30 mouse cellular contexts compared by ENCODE assay signal in the genomic region with DNA sequence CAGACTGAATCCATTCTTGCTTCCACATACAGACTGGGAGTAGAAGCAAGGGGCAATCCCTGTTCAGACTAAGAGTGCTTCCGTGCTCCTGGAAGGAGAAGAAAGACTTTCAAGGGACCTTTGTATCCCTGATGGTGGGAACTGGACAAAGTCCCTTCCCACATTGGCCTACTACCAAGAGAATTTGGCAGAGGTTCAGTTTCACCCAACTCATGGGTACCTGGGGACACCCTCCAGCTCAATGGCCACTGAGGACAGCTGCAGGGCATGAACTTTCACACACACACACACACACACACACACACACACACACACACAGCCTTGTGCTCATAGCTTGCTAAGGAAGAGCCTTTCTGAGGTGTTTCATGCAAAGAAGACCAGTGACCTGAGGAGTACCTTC. TPM values are rescaled to one million over a fixed set of nuclear protein-coding genes. Genes with fewer than 3 reads are reported as not detected.
"Had no signal": no experiment of that assay in that cellular context is flagged by ENCODE, and none has a peak within 500 bp of the region (broad histone marks: within the 10 kb centered on the region; RNA-seq: fewer than 3 reads in every experiment).

No protein-coding gene starts in this region.

- H3K27me3 ChIP-seq: intestine, embryonic 15.5 days; limb, embryonic 13.5 days; liver, embryonic 13.5 days; midbrain, embryonic 13.5 days; neural tube, embryonic 13.5 days had no signal

- ATAC-seq: hindbrain, embryonic 16.5 days; intestine, embryonic 15.5 days; lung, postnatal 0 days; midbrain, embryonic 13.5 days; midbrain, embryonic 16.5 days had no signal

- H3K4me1 ChIP-seq: intestine, embryonic 15.5 days; limb, embryonic 10.5 days; limb, embryonic 13.5 days; liver, embryonic 13.5 days; megakaryocyte, embryonic 14.5 days; midbrain, embryonic 10.5 days; midbrain, embryonic 13.5 days; neural tube, embryonic 13.5 days had no signal

- H3K9ac ChIP-seq: intestine, embryonic 15.5 days; limb, embryonic 13.5 days; liver, embryonic 13.5 days; lung, embryonic 14.5 days; midbrain, embryonic 13.5 days; neural tube, embryonic 13.5 days had no signal

- DNase-seq: layer of hippocampus, adult 9-11 months; liver; liver, embryonic 13.5 days; lung, embryonic 14.5 days; retina, postnatal 1 day; thymus, postnatal 36 days had no signal

- H3K27ac ChIP-seq: intestine, embryonic 15.5 days; kidney, postnatal 0 days; limb, embryonic 10.5 days; limb, embryonic 13.5 days; liver, embryonic 13.5 days; macrophage; midbrain, embryonic 10.5 days; midbrain, embryonic 13.5 days; neural tube, embryonic 13.5 days had no signal

- H3K36me3 ChIP-seq: intestine, embryonic 15.5 days; limb, embryonic 10.5 days; limb, embryonic 13.5 days; liver, embryonic 13.5 days; midbrain, embryonic 10.5 days; midbrain, embryonic 13.5 days; neural tube, embryonic 13.5 days had no signal

- H3K4me2 ChIP-seq: intestine, embryonic 15.5 days; limb, embryonic 13.5 days; liver, embryonic 13.5 days; lung, embryonic 14.5 days; midbrain, embryonic 13.5 days; neural tube, embryonic 13.5 days had no signal

- H3K4me3 ChIP-seq: intestine, embryonic 15.5 days; limb, embryonic 10.5 days; limb, embryonic 13.5 days; liver, embryonic 13.5 days; megakaryocyte, embryonic 14.5 days; midbrain, embryonic 10.5 days; midbrain, embryonic 13.5 days; myocyte; neural tube, embryonic 13.5 days had no signal

- H3K9me3 ChIP-seq: intestine, embryonic 15.5 days; limb, embryonic 10.5 days; limb, embryonic 13.5 days; liver, embryonic 13.5 days; megakaryocyte, embryonic 14.5 days; midbrain, embryonic 10.5 days; midbrain, embryonic 13.5 days; neural tube, embryonic 13.5 days had no signal

RNA-seq across cellular contexts. Expression of a gene that starts 28.5 kb away (rescaled TPM):
- total RNA-seq: monocyte, adult 5-6 weeks had no signal

RNA-seq across cellular contexts. Expression of a gene that starts 29.5 kb away (rescaled TPM):
- total RNA-seq: layer of hippocampus, adult 18-20 months; layer of hippocampus, postnatal 25 days; left cerebral cortex, adult 18-20 months; left cerebral cortex, postnatal 25 days; monocyte, adult 5-6 weeks; neutrophil, adult 5-6 weeks had no signal
- polyA plus RNA-seq: intestine, embryonic 15.5 days; kidney, postnatal 0 days; limb, embryonic 10.5 days; limb, embryonic 13.5 days; liver, embryonic 13.5 days; liver, embryonic 16.5 days; lung, embryonic 14.5 days; lung, postnatal 0 days; macrophage; midbrain, embryonic 10.5 days; midbrain, embryonic 13.5 days; midbrain, embryonic 16.5 days; myocyte; neural tube, embryonic 13.5 days; small intestine, adult 2 months; spleen, adult 2 months; stomach, embryonic 16.5 days; urinary bladder, adult 2 months had no signal
